Mouse (Mus musculus) brown adipose tissue, adult 24 weeks (tissue): ENCODE data around the gene Krtap12-1. TPM values are rescaled to one million over a fixed set of nuclear protein-coding genes. Genes with fewer than 3 reads are reported as not detected.
"Not testable (repeated sequence)": the region's sequence is repeated elsewhere in the genome, so short reads cannot be mapped to it uniquely, and the experiment has no call there.

Experiments used
- H3K27ac ChIP-seq: fragments of 200-500 bp; replicated peaks from 2 replicates; pipeline ENCODE4 v1.5.1; 2012; ENCODE audit warnings: low read depth, mild to moderate bottlenecking, low read length
- H3K4me1 ChIP-seq: fragments of 200-500 bp; 2 replicates; pipeline ENCODE4 v1.6.1; 2012; ENCODE audit warnings: low read length, mixed read lengths; ENCODE audit not compliant: control insufficient read depth, insufficient read depth, insufficient read length
- H3K4me3 ChIP-seq: fragments of 200-500 bp; 2 replicates; pipeline ENCODE4 v1.5.1; 2012; ENCODE audit warnings: low read depth, mild to moderate bottlenecking, low read length, moderate library complexity; ENCODE audit not compliant: insufficient read depth
- polyA plus RNA-seq: library from polyadenylated mRNA; stranded (reverse); fragments of >200 nt; gene quantifications from 2 replicates; pipeline ENCODE4 v1.2.4, GENCODE M21; 2012; ENCODE audit not compliant: missing spikeins, insufficient read depth, insufficient read length

Gene Krtap12-1
- polyA plus RNA-seq, 1 experiment: not detected

GRCm38 (mm10) chr10:77724855-77725254 is 4.5 kb downstream of the Krtap12-1 start:
- H3K4me3 ChIP-seq: no peak overlapping the region
- H3K27ac ChIP-seq: no peak overlapping the region

GRCm38 (mm10) chr10:77726186-77726585 is 5.8 kb downstream of the Krtap12-1 start, which contains the start of gene Gm10100:
TSS of gene Gm10100 (plus strand) at chr10:77726486.
- Histone ChIP-seq H3K4me3 (no peak within 1 kb of the TSS), H3K4me1 (no peaks in the 10 kb centered on the region), H3K27ac (no peak within 1 kb of the TSS)

More at GRCm38 (mm10) chr10:77724855-77725254, 4.5 kb downstream of the Krtap12-1 start:
- no peaks in the 10 kb centered on the region for H3K4me1 ChIP-seq

GRCm38 (mm10) chr10:77728280-77728679 is 7.9 kb downstream of the Krtap12-1 start:
- Histone ChIP-seq H3K27ac (no peak overlapping the region), H3K4me1 (no peaks in the 10 kb centered on the region), H3K4me3 (no peak overlapping the region)

GRCm38 (mm10) chr10:77729241-77729640 is 8.8 kb downstream of the Krtap12-1 start:
- no peaks in the 10 kb centered on the region for H3K4me1 ChIP-seq
- H3K4me3 ChIP-seq: no peak overlapping the region
- H3K27ac ChIP-seq: no peak overlapping the region

- H3K4me3 ChIP-seq: no peak overlapping the region
- H3K4me1 ChIP-seq: no peaks in the 10 kb centered on the region
- H3K27ac ChIP-seq: no peak overlapping the region
Measured at GRCm38 (mm10) chr10:77735928-77736327, 15.5 kb downstream of the Krtap12-1 start.

DNA sequence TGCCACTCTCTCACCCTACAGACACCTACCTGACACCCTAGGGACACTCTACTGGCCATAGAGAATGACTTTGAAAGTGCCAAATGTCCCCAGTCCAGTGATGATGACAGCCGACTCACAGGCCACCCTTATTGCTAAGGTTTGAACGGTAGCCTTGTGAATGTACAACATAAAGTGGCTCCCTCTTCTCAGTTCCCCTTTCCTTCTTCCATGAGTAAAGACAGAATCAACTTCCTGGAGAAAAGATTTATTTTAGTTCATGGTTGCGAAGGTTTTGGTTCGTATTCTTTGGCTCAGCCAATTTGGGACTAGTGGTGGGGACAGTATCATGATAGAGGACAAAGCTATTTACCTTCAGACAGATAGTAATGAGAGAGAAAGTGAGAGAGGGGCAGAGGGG is 18.5 kb downstream of the Krtap12-1 start:
- no peak overlapping the region for H3K27ac ChIP-seq
- no peak overlapping the region for H3K4me3 ChIP-seq
- H3K4me1 ChIP-seq: no peaks in the 10 kb centered on the region

GRCm38 (mm10) chr10:77741924-77742688 is 21.7 kb downstream of the Krtap12-1 start, which contains the start of gene Gm18596:
TSS of gene Gm18596 (minus strand) at chr10:77742638.
- H3K4me1 ChIP-seq, H3K4me3 ChIP-seq: not testable (repeated sequence)

GRCm38 (mm10) chr10:77750686-77751085 is 30.3 kb downstream of the Krtap12-1 start:
- H3K4me3 ChIP-seq, H3K27ac ChIP-seq, H3K4me1 ChIP-seq: not testable (repeated sequence)

More at GRCm38 (mm10) chr10:77741924-77742688, 21.7 kb downstream of the Krtap12-1 start, which contains the start of gene Gm18596:
- H3K27ac ChIP-seq: not testable (repeated sequence)

- not testable (repeated sequence) for H3K27ac ChIP-seq, H3K4me1 ChIP-seq, H3K4me3 ChIP-seq
Measured at GRCm38 (mm10) chr10:77751254-77751653, 30.9 kb downstream of the Krtap12-1 start, which contains the start of gene Gm9736. TSS of gene Gm9736 (minus strand) at chr10:77751354.

DNA sequence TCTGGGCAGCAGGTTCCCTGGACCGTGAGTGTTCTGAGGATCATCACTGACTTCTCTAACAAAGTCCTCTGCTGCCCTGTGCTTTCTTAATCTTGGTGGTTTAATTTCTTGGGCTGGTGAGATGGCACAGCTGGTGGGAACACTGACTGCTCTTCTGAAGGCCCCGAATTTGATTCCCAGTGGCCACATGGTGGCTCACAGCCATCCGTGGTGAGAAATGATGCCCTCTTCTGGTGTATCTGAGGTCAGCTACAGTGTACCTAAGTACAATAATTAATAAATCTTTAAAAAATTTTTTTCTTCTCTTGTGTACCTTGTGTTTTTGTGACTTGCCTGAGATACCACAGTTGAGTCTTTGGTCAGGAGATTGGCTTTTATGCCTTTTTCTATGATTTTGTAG is 31.9 kb downstream of the Krtap12-1 start:
- H3K4me3 ChIP-seq, H3K27ac ChIP-seq, H3K4me1 ChIP-seq: not testable (repeated sequence)

- no peak overlapping the region for H3K27ac ChIP-seq
- H3K4me3 ChIP-seq: no peak overlapping the region
- H3K4me1 ChIP-seq: no peaks in the 10 kb centered on the region
Measured at GRCm38 (mm10) chr10:77753448-77753847, 33.0 kb downstream of the Krtap12-1 start.

DNA sequence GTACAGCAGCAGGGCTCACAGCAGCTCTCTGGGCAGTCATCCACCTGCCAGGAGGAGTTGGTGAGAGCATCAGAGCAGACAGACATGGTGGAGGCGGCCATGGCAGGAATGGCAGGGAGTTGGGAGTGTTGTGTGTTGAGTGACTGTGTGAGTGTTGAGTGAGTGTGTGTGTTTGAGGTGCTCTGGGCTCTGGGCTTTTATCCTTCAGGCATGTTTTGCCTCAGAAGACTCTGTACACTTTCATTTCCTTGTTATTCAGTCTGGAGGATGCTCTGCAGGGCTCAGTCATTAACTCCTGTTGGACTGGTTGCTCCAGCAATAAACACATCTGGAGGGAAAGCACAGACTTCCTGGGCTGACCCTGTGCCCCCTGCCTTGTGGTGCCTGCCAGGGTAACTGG is 39.2 kb downstream of the Krtap12-1 start, which contains the start of gene Gm3233:
TSS of gene Gm3233 (minus strand) at position 101 of the 400 bp plus-strand sequence.
- not testable (repeated sequence) for H3K4me3 ChIP-seq

GRCm38 (mm10) chr10:77769727-77770126 is 49.3 kb downstream of the Krtap12-1 start:
- H3K4me1 ChIP-seq: no peaks in the 10 kb centered on the region
- H3K27ac ChIP-seq: no peak overlapping the region
- no peak overlapping the region for H3K4me3 ChIP-seq

More for the DNA sequence above, 39.2 kb downstream of the Krtap12-1 start, which contains the start of gene Gm3233:
- not testable (repeated sequence) for H3K4me1 ChIP-seq, H3K27ac ChIP-seq
